Mouse (Mus musculus) G1E (cell line): Measurements from ENCODE around the gene Naa40. TPM values are rescaled to one million over a fixed set of nuclear protein-coding genes. Genes with fewer than 3 reads are reported as not detected.
A peak's percentile ranks its signal among the peaks of the same experiment; 100 is the strongest.

Experiments
- ATAC-seq: 2 replicates; pipeline ENCODE4 v1.8.0; 2016; ENCODE audit warnings: mild to moderate bottlenecking; ENCODE audit not compliant: insufficient number of reproducible peaks, poor library complexity, low FRiP score, severe bottlenecking; ENCODE audit errors: extremely low read depth
- DNase-seq: peaks from one replicate; pipeline ENCODE4 v3.0.0; 2012; ENCODE audit warnings: low spot score
- H3K27me3 ChIP-seq: 2 replicates; pipeline ENCODE4 v1.6.1; 2012; ENCODE audit warnings: mild to moderate bottlenecking, low read length, inconsistent platforms; ENCODE audit not compliant: insufficient read depth
- H3K36me3 ChIP-seq: replicated peaks from 2 replicates; pipeline ENCODE3; 2012; ENCODE audit warnings: mild to moderate bottlenecking, inconsistent platforms
- H3K4me1 ChIP-seq: 2 replicates; pipeline ENCODE4 v1.6.1; 2012; ENCODE audit warnings: low read depth, low read length, inconsistent platforms, mixed read lengths; ENCODE audit not compliant: insufficient read depth
- H3K4me3 ChIP-seq: 2 replicates; pipeline ENCODE4 v1.5.1; 2012; ENCODE audit warnings: low read depth, mild to moderate bottlenecking, inconsistent platforms, low read length, moderate library complexity, mixed read lengths
- H3K9me3 ChIP-seq: replicated peaks from 2 replicates; pipeline ENCODE4 v1.6.1; 2012; ENCODE audit warnings: inconsistent platforms
- CTCF ChIP-seq: IDR thresholded peaks from 2 replicates; pipeline ENCODE4 v1.5.1; 2012; ENCODE audit warnings: low read depth, low read length, inconsistent platforms, mixed read lengths
- GATA1 ChIP-seq: IDR thresholded peaks from 2 replicates; pipeline ENCODE4 v1.6.1; 2012; ENCODE audit warnings: borderline replicate concordance, low read length, inconsistent platforms, mixed read lengths
- GATA2 ChIP-seq: IDR thresholded peaks from 2 replicates; pipeline ENCODE4 v1.6.1; 2012; ENCODE audit warnings: low read depth, low read length, inconsistent platforms, borderline replicate concordance
- POLR2AphosphoS5 ChIP-seq: IDR thresholded peaks from 2 replicates; pipeline ENCODE4 v1.6.1; 2012; ENCODE audit warnings: low read depth, low read length, inconsistent platforms; ENCODE audit not compliant: insufficient replicate concordance
- TAL1 ChIP-seq: conservative IDR thresholded peaks from 2 replicates; pipeline ENCODE4 v1.6.1; 2012; ENCODE audit warnings: low read depth, low read length, inconsistent platforms, mixed read lengths
- polyA plus RNA-seq: library from polyadenylated mRNA; stranded (reverse); fragments of >175 nt; gene quantifications from 2 replicates; pipeline ENCODE4 v1.2.3, GENCODE M21; 2012
- total RNA-seq, 2 experiments: library from RNA; stranded (forward) in 1 of 2; stranded (reverse) in 1 of 2; fragments of 200-1000 nt in 1 of 2; fragments of >200 nt in 1 of 2; fragmentation: Nextera tagmentation in 1 of 2; gene quantifications; 2 replicates each; pipeline ENCODE4 v1.2.3; 2014 to 2017

Gene Naa40
- total and polyA plus RNA-seq, 3 experiments, result 58.8 to 67.7 (median 60.7) TPM

DNA sequence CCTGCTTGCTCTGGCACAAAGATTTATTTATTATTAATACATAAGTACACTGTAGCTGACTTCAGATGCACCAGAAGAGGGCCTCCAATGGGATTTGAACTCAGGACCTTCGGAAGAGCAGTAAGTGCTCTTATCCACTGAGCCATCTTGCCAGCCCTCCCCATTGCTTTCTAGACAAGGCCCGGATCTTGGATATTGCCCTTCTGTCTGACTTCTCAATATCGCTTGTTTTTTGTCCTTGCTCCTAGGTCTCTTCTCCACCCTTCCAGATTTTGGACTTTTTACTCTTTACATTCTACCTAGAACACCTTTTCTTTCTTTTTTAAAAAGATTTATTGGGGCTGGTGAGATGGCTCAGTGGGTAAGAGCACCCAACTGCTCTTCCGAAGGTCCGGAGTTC is 22.2 kb downstream of the Naa40 start:
- Histone ChIP-seq H3K9me3 (0 out of 2 replicates have a peak, but pooled peaks cover 5% of the 10 kb centered on the region), H3K4me1 (peaks cover 35% of the 10 kb centered on the region), H3K4me3 (no peak overlapping the region; the same call in 1 of the 2 replicates), H3K36me3 (peaks cover 32% of the 10 kb centered on the region), H3K27me3 (no peaks in the 10 kb centered on the region)
- ATAC-seq (no peak), DNase-seq (no peak)
- TF ChIP-seq TAL1, result no peak
- TF ChIP-seq CTCF, result no peak
- no peak for TF ChIP-seq GATA1

DNA sequence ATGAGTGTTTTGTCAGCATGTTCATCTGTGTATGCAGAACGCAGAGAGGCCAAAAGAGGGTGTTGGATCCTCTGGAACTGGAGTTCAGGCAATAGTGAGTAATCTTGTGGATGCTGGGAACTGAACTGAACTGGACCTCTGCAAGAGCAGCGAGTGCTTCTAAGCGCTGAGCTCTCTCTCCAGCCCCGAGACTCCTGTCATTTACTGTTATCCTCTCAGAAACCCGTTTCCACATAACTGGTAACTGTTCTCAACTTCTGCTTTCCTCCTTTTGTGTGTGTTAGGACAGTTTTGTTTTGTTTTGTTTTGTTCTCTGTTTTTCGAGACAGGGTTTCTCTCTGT is 23.1 kb downstream of the Naa40 start:
- ATAC-seq (no peak), DNase-seq (no peak)
- no peak for TF ChIP-seq GATA2
- TF ChIP-seq CTCF, result no peak
- no peak for TF ChIP-seq POLR2AphosphoS5
- no peak for TF ChIP-seq TAL1
- TF ChIP-seq GATA1, result no peak
- peaks cover 40% of the 10 kb centered on the region for H3K4me1 ChIP-seq
- 0 out of 2 replicates have a peak, but pooled peaks cover 5% of the 10 kb centered on the region for H3K9me3 ChIP-seq
- H3K27me3 ChIP-seq, result no peaks in the 10 kb centered on the region
- peak overlapping the region; percentile 88 for H3K4me3 ChIP-seq
- peaks cover 41% of the 10 kb centered on the region for H3K36me3 ChIP-seq

DNA sequence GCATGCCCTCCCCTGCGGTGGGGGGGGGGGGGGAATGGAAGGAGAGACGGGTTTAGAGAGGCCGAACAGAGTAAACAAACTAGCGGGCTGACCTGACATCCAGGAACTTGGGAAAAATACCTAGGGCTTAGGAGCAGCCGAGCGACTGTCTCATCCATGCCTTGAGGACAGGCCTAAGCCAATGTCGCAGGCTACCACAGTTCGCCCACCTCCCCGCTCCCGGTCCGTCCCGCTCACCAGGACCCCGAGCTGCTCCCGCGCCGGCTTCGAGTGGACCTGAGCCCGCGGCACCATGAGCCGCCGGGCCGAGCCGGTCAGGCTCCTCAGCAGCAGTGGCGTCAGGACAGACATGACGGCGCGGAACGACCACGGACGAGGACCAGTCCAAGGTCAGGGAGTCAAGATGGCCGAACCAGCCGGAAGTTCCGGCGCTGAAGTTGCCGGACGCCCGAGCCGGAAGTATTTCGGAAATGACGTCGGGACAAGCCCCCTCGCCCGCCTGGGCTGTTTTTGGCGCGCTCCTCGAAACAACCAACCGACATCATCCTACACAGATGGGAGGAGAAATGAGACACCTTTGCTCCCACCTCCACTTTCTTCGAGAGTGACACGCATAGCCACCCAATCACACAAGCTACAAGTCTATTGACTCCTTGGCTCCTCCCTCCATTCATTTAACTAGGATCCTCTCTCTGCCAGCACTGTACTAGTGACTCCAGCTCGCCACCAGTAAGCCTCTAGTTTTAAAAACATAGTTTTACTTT is 23.6 kb downstream of the Naa40 start, which contains the start of gene Cox8a:
Gene Cox8a, minus strand, starts transcription at position 455 of the 764 bp plus-strand sequence.
- Histone ChIP-seq H3K9me3 (0 out of 2 replicates have a peak, but pooled peaks cover 4% of the 10 kb centered on the region), H3K4me1 (peaks cover 41% of the 10 kb centered on the region)
- no peak for TF ChIP-seq GATA1
- no peak for TF ChIP-seq TAL1
- TF ChIP-seq POLR2AphosphoS5, result no peak
- no peak for TF ChIP-seq GATA2
- TF ChIP-seq CTCF, result no peak

DNA sequence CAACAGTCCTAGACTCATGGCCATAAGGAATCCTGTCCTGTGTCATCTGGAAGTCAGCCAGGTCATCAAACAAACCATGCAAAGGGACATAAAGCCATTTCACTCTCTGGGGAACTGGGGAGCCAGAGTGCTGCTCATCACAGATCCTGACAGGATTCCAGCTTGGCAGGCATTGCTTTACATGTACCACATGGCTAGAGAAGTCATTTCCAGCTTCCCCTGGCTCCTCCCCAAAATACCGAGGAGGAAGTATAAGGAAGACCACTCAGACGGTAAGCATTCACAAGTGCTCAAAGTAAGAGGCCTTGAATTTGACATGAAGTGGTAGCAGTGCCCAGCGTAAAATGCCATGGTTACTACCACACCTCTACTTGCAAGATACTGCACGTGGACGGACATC is 26.5 kb downstream of the Naa40 start:
- no peak for ATAC-seq
- no peak for DNase-seq
- Histone ChIP-seq H3K9me3 (no peaks in the 10 kb centered on the region), H3K4me1 (peaks cover 53% of the 10 kb centered on the region), H3K4me3 (peak overlapping the region; percentile 45; the same call in 1 of the 2 replicates), H3K27me3 (no peaks in the 10 kb centered on the region), H3K36me3 (peaks cover 67% of the 10 kb centered on the region)
- TF ChIP-seq GATA1, result no peak
- no peak for TF ChIP-seq POLR2AphosphoS5
- TF ChIP-seq GATA2, result no peak
- no peak for TF ChIP-seq TAL1
- TF ChIP-seq CTCF, result no peak

More for the DNA sequence above, 23.6 kb downstream of the Naa40 start, which contains the start of gene Cox8a:
- DNase-seq (peak; percentile 97), ATAC-seq (peak; percentile 99)
- H3K4me3 ChIP-seq, result peak within 1 kb of the TSS; percentile 88
- no peaks in the 10 kb centered on the region for H3K27me3 ChIP-seq
- H3K36me3 ChIP-seq, result peaks cover 44% of the 10 kb centered on the region

DNA sequence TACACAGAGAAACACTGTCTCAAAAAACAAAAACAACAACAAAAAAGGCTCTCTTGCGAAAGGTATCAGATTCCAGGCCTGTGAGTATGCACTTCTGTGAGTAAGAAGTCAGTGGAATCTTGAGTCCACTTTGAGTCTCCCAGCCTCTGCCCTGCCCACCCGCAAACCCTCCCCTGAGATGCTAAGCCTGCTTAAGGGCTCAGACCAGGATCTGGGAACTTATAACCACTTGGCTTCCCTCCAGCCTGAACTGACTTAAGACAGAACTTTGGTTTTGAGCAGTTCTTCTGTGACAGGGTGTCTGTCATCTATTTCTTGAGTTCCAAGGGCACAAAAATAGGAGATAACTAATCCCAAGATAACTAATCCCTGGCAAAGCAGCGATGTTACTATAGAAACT is 28.0 kb downstream of the Naa40 start:
- DNase-seq (no peak), ATAC-seq (no peak)
- no peaks in the 10 kb centered on the region for H3K27me3 ChIP-seq
- H3K4me1 ChIP-seq, result peaks cover 45% of the 10 kb centered on the region
- H3K4me3 ChIP-seq, result no peak overlapping the region
- no peak for TF ChIP-seq GATA2
- no peak for TF ChIP-seq GATA1
- TF ChIP-seq CTCF, result no peak
- no peak for TF ChIP-seq TAL1
- H3K9me3 ChIP-seq, result no peaks in the 10 kb centered on the region
- peaks cover 73% of the 10 kb centered on the region for H3K36me3 ChIP-seq

DNA sequence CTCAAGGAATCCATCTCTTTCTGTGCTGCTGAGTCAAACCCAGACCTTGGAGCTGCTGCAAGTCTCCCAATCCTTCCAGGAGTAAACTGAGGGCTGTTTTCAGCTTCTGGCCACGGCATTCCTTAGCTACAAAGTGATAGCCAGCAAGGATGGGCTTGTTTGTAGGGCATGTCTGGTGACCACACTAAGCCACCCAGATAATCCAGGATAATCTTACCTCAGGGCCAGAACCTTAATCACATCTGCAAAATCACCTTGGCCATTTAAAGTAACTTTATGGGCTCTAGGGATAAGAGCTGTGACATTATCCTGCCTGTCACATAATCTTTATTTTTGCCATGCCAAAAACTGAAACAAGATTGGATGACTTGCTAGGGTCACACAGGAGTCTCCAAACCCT is 28.8 kb downstream of the Naa40 start:
- H3K27me3 ChIP-seq, result no peaks in the 10 kb centered on the region
- H3K4me3 ChIP-seq, result no peak overlapping the region
- no peaks in the 10 kb centered on the region for H3K9me3 ChIP-seq
- TF ChIP-seq POLR2AphosphoS5 (no peak), GATA2 (no peak), TAL1 (no peak), CTCF (no peak), GATA1 (no peak)
- H3K36me3 ChIP-seq, result peaks cover 73% of the 10 kb centered on the region
- peaks cover 42% of the 10 kb centered on the region for H3K4me1 ChIP-seq
- DNase-seq, result no peak
- ATAC-seq, result no peak
